Mouse (Mus musculus) bone marrow, adult 2 months (tissue): ENCODE data around the gene Mif4gd. TPM values are rescaled to one million over a fixed set of nuclear protein-coding genes. Genes with fewer than 3 reads are reported as not detected.
A peak's percentile ranks its signal among the peaks of the same experiment; 100 is the strongest.

Source experiments
- H3K27ac ChIP-seq: fragments of 200-500 bp; 2 replicates; pipeline ENCODE4 v1.5.1; 2012; ENCODE audit warnings: low read depth, mild to moderate bottlenecking, control low read depth, inconsistent platforms, low read length; ENCODE audit not compliant: control insufficient read depth, poor library complexity, insufficient read depth
- H3K4me1 ChIP-seq: fragments of 200-500 bp; 2 replicates; pipeline ENCODE4 v1.6.1; 2011; ENCODE audit warnings: low read length; ENCODE audit not compliant: control insufficient read depth, insufficient read depth
- H3K4me3 ChIP-seq: fragments of 200-500 bp; replicated peaks from 2 replicates; pipeline ENCODE3; 2011; ENCODE audit warnings: mild to moderate bottlenecking, low read depth, low read length, control low read depth; ENCODE audit not compliant: control insufficient read depth
- CTCF ChIP-seq: fragments of 200-500 bp; IDR thresholded peaks from 2 replicates; pipeline ENCODE4 v1.5.1; 2011; ENCODE audit warnings: low read length, control low read depth; ENCODE audit not compliant: control insufficient read depth, insufficient read depth
- POLR2A ChIP-seq: fragments of 200-500 bp; IDR thresholded peaks from 2 replicates; pipeline ENCODE4 v1.6.1; 2011; ENCODE audit warnings: low read depth, mild to moderate bottlenecking, control low read depth, low read length, borderline replicate concordance; ENCODE audit not compliant: control insufficient read depth
- WGBS: fragments of 180-500 bp; shearing (Covaris S2); methylation state at CpG from one replicate; pipeline ENCODE4 v1.1.7; 2018; 5-methylcytosine and 5-hydroxymethylcytosine counted together
- polyA plus RNA-seq: library from polyadenylated mRNA; stranded (reverse); fragments of >200 nt; gene quantifications from 2 replicates; pipeline ENCODE4 v1.2.4, GENCODE M21; 2011; ENCODE audit warnings: low replicate concordance; ENCODE audit not compliant: missing spikeins, insufficient read depth, insufficient read length

Gene Mif4gd
- polyA plus RNA-seq, 1 experiment: 86.0 TPM

GRCm38 (mm10) chr11:115630532-115631504 lies 18.0 kb upstream of the Mif4gd start:
- Histone ChIP-seq H3K27ac (peak overlapping the region; percentile 78), H3K4me3 (peak overlapping the region; percentile 40), H3K4me1 (peaks cover 1% of the 10 kb centered on the region)
- no peak for TF ChIP-seq CTCF
- TF ChIP-seq POLR2A: 0 out of 2 replicates have a peak, but pooled peaks have one; percentile 15
- 34% methylated on average over 16 of the region's 16 CpGs for WGBS

- no peak overlapping the region for H3K4me3 ChIP-seq
- H3K4me1 ChIP-seq: peaks cover 1% of the 10 kb centered on the region
- TF ChIP-seq POLR2A: no peak
- no peak for TF ChIP-seq CTCF
- 76% methylated on average over 13 of the region's 13 CpGs for WGBS
- no peak overlapping the region; the same call in 1 of the 2 replicates for H3K27ac ChIP-seq
Measured at GRCm38 (mm10) chr11:115629734-115630531, 17.2 kb upstream of the Mif4gd start.

DNA sequence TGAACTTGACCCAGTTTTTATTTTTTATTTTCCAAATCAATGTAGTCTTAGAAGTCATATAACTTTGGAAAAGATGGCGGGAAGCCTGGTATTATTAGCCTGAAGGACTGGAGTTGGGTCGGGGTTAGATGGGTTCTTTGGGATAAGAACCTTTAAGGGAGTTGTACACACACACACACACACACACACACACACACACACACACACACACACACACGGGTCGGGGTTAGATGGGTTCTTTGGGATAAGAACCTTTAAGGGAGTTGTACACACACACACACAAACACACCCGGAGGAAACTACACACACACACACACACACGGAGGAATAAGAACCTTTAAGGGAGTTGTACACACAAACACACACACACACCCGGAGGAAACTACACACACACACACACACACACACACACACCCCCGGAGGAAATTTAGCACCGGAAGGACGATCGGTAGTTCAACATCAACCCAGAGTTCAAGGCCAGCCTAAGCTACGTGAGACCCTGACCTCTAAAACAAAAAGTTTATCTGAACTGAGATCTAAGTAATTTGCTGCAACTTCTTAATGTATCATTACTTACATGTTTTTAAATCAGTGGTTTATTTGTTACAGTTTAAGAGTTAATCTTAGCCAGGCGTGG lies 15.8 kb upstream of the Mif4gd start:
- 36% methylated on average over 13 of the region's 13 CpGs for WGBS
- peak overlapping the region; percentile 30 for H3K4me3 ChIP-seq
- H3K4me1 ChIP-seq: peaks cover 1% of the 10 kb centered on the region; the same call in 1 of the 2 replicates
- no peak overlapping the region for H3K27ac ChIP-seq
- TF ChIP-seq CTCF (no peak), POLR2A (no peak)

DNA sequence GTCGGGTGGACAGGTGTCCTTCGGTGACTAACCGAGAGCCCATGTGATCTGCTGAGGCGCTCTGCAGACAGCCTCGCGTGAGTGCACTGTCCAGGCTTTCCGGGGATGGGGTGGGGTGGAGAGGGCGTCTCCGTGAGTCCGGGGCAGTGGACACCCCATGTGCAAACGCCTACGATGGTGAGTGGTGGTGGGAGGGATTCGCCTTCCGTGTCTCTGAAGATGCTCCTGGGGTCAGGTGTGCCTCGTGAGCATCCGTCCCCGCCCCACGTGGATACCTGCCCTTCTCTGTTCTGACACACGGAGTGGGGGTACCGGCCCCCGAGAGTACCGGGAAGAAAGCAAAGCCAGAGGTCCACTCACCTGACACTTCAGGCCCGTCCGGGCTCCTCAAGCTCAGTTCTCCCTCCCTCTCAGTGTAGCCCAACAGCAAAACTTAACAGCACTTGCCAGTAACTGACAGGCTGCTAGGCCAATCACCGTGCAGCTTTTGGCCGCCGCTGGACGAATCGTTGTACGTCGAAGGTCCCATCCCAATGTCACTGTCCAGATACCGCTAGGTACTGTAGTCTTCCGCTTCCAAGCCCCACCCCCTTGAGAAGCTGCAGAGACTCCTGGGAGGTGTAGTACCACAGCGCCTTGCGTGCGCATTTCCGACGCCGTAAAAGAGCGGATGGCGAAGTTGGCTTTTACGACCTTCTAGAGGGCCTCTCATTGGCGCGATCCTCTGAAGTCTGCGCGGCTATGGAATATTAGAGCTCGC lies 15.1 kb upstream of the Mif4gd start, which contains the start of gene Slc25a19:
Gene Slc25a19, minus strand, starts transcription at position 591 of the 760 bp plus-strand sequence.
- H3K27ac ChIP-seq: peak within 1 kb of the TSS; percentile 15; the same call in 1 of the 2 replicates
- under 1% methylated on average over 47 of the region's 47 CpGs for WGBS
- no peak for TF ChIP-seq CTCF
- peak; percentile 57; the same call in 1 of the 2 replicates for TF ChIP-seq POLR2A
- peak within 1 kb of the TSS; percentile 75 for H3K4me3 ChIP-seq
- H3K4me1 ChIP-seq: peaks cover 1% of the 10 kb centered on the region; the same call in 1 of the 2 replicates

DNA sequence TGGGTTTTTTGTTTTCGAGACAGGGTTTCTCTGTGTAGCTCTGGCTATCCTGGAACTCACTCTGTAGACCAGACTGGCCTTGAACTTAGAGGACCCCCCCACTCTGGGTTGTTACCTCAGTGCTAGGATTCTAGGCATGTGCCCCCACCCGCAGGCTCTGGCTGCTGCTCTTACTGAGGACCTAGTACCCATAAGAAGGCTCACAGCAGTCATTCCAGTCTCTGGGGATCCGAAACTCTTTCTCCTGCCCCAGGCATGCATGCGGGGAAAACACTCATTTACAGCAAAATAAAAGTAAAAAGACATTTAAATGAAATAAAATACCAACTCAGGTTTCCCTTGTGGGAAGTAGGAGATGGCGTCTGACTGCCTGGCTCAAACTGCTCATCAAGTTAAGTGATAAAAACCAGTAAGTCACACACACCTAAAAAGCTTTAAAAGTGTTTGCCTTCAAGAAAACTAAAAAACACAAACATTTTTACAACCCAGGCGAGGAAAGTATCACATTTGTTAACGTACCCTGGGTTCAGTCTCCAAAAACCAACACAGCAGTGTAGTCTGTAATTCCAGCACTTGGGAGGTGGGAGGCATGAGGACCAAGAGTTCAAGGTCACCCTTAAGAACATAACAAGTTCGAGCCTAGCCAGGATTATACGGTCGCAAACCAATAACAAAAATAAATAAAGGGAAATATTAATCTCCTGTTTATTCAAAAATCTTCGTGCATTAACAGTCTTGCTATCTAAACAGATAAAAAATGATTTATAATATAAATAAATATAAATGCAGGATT lies 14.3 kb upstream of the Mif4gd start:
- 57% methylated on average over 11 of the region's 11 CpGs for WGBS
- TF ChIP-seq CTCF (no peak), POLR2A (no peak)
- Histone ChIP-seq H3K4me3 (peak overlapping the region; percentile 75), H3K27ac (no peak overlapping the region), H3K4me1 (peaks cover 1% of the 10 kb centered on the region; the same call in 1 of the 2 replicates)

DNA sequence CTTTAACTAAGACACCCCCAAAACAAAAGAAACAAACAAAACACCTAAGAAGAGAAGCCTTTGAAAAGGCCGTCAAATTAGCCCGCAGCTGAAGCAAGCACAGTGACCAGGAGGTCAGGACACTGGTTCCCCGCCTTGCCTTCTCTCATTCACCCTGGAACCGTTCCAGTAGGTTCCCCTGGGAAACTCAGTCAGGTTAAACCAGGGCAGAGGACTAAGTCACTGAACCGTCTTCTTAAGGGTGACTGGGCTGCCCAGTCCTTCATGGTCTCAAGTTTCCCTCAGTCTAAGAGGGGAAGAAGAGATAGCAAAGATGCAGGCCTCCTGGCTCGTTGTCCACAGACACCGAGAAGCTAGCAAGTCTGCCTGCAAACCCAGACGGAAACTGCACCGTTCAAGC lies 13.1 kb upstream of the Mif4gd start:
- no peak overlapping the region for H3K4me3 ChIP-seq
- peaks cover 1% of the 10 kb centered on the region; the same call in 1 of the 2 replicates for H3K4me1 ChIP-seq
- 84% methylated on average over 9 of the region's 9 CpGs for WGBS
- TF ChIP-seq CTCF: no peak
- no peak for TF ChIP-seq POLR2A
- no peak overlapping the region for H3K27ac ChIP-seq
